Mouse (Mus musculus): ENCODE data around the gene Slc10a3.
"Not testable (repeated sequence)": the region's sequence is repeated elsewhere in the genome, so short reads cannot be mapped to it uniquely, and the experiment has no call there.

- not testable (repeated sequence) for TF ChIP-seq POLR2A (IDR thresholded peaks at IDR 0.05; ENCODE audit: borderline replicate concordance, extremely low read depth, insufficient read depth, insufficient read length, poor library complexity, severe bottlenecking); CTCF (IDR thresholded peaks at IDR 0.05; ENCODE audit: borderline replicate concordance, extremely low read depth, insufficient read depth, insufficient read length)
Measured at GRCm38 (mm10) chrX:74357069-74357468, 16.1 kb downstream of the Slc10a3 start.

Data from brain, embryonic 14.5 days (tissue).